Mouse (Mus musculus) lung, embryonic 16.5 days (tissue): ENCODE measurements at regions not wholly inside any gene's neighbourhood (a gene's known extent, or its start where the extent isn't known, plus 50 kb on each side); places are given as distances from the start of the nearest gene placed in this dataset.
A peak's percentile ranks its signal among the peaks of the same experiment; 100 is the strongest.

Experiments used
- ATAC-seq: fragments of 200-750 bp; cut with Nextera tagmentation; 2 replicates; pipeline ENCODE4 v1.8.0; 2017; ENCODE audit warnings: low read depth, mild to moderate bottlenecking, moderate library complexity
- H3K27ac ChIP-seq: fragments of 300-500 bp; sonication (generic); 2 replicates; pipeline ENCODE4 v1.5.1; 2014; ENCODE audit warnings: mild to moderate bottlenecking, control low read depth, low read length
- H3K27me3 ChIP-seq: fragments of 300-500 bp; sonication (generic); 2 replicates; pipeline ENCODE4 v1.6.1; 2014; ENCODE audit warnings: low read depth, low read length, mixed read lengths; ENCODE audit not compliant: control insufficient read depth, insufficient read depth
- H3K36me3 ChIP-seq: fragments of 300-500 bp; sonication (generic); 2 replicates; pipeline ENCODE4 v1.6.1; 2014; ENCODE audit warnings: low read length; ENCODE audit not compliant: control insufficient read depth, insufficient read depth
- H3K4me1 ChIP-seq: fragments of 300-500 bp; sonication (generic); replicated peaks from 2 replicates; pipeline ENCODE4 v1.6.1; 2014; ENCODE audit warnings: low read length, mixed read lengths; ENCODE audit not compliant: control insufficient read depth, insufficient read depth
- H3K4me2 ChIP-seq: fragments of 300-500 bp; sonication (generic); 2 replicates; pipeline ENCODE4 v1.6.1; 2014; ENCODE audit warnings: low read depth, low read length, control low read depth
- H3K4me3 ChIP-seq: fragments of 300-500 bp; sonication (generic); 2 replicates; pipeline ENCODE4 v1.5.1; 2014; ENCODE audit warnings: mild to moderate bottlenecking, low read length, control low read depth
- H3K9ac ChIP-seq: fragments of 300-500 bp; sonication (generic); 2 replicates; pipeline ENCODE4 v1.6.1; 2014; ENCODE audit warnings: low read length, control low read depth
- H3K9me3 ChIP-seq: fragments of 300-500 bp; sonication (generic); 2 replicates; pipeline ENCODE4 v1.6.1; 2016; ENCODE audit warnings: low read length; ENCODE audit not compliant: control insufficient read depth
- WGBS: fragments of 180-500 bp; shearing (Covaris S2); extraction: QIAGEN DNeasy Blood & Tissue Kit; methylation state at CpG from one replicate; pipeline ENCODE4 v1.1.7; 2014; 5-methylcytosine and 5-hydroxymethylcytosine counted together

- 28% methylated on average over 28 of the region's 28 CpGs for WGBS
- no peaks in the 10 kb centered on the region for H3K36me3 ChIP-seq
- peak overlapping the region; percentile 82 for H3K27ac ChIP-seq
- peak overlapping the region; percentile 33 for H3K4me2 ChIP-seq
- H3K9ac ChIP-seq, result peak overlapping the region; percentile 47
- no peaks in the 10 kb centered on the region; the same call in none of the 2 replicates for H3K27me3 ChIP-seq
- H3K9me3 ChIP-seq, result no peaks in the 10 kb centered on the region
- H3K4me1 ChIP-seq, result 0 out of 2 replicates have a peak, but pooled peaks cover 5% of the 10 kb centered on the region
- peak overlapping the region; percentile 1; the same call in 1 of the 2 replicates for H3K4me3 ChIP-seq
- peak; percentile 88 for ATAC-seq
These were observed 96.5 kb upstream of the Pja1 start for GRCm38 (mm10) chrX:99567367-99568164.

- 53% methylated on average over 8 of the region's 8 CpGs for WGBS
- Histone ChIP-seq H3K4me3 (no peak overlapping the region), H3K9ac (no peak overlapping the region), H3K4me2 (no peak overlapping the region), H3K27ac (no peak overlapping the region), H3K4me1 (no peaks in the 10 kb centered on the region), H3K27me3 (peaks cover 4% of the 10 kb centered on the region), H3K9me3 (no peaks in the 10 kb centered on the region), H3K36me3 (no peaks in the 10 kb centered on the region)
- ATAC-seq, result 0 out of 2 replicates have a peak, but pooled peaks have one; percentile 25
These were observed 90.9 kb upstream of the Pja1 start for GRCm38 (mm10) chrX:99561995-99562394.

GRCm38 (mm10) chrX:99560699-99561098 lies 89.6 kb upstream of the Pja1 start:
- ATAC-seq, result peak; percentile 76
- H3K27me3 ChIP-seq, result peaks cover 6% of the 10 kb centered on the region
- no peaks in the 10 kb centered on the region for H3K36me3 ChIP-seq
- H3K4me3 ChIP-seq, result no peak overlapping the region
- no peak overlapping the region for H3K27ac ChIP-seq
- no peaks in the 10 kb centered on the region for H3K4me1 ChIP-seq
- H3K9me3 ChIP-seq, result no peaks in the 10 kb centered on the region
- 31% methylated on average over 2 of the region's 2 CpGs for WGBS
- no peak overlapping the region for H3K9ac ChIP-seq
- no peak overlapping the region for H3K4me2 ChIP-seq

GRCm38 (mm10) chrX:99556876-99557354 lies 85.8 kb upstream of the Pja1 start:
- Histone ChIP-seq H3K36me3 (no peaks in the 10 kb centered on the region), H3K27me3 (peaks cover 8% of the 10 kb centered on the region), H3K4me1 (no peaks in the 10 kb centered on the region), H3K9ac (no peak overlapping the region), H3K27ac (no peak overlapping the region), H3K4me3 (no peak overlapping the region), H3K4me2 (no peak overlapping the region), H3K9me3 (no peaks in the 10 kb centered on the region)
- ATAC-seq, result no peak
- 46% methylated on average over 8 of the region's 8 CpGs for WGBS

- no peaks in the 10 kb centered on the region for H3K9me3 ChIP-seq
- H3K4me2 ChIP-seq, result no peak overlapping the region
- ATAC-seq, result no peak
- no peak overlapping the region for H3K4me3 ChIP-seq
- WGBS, result 56% methylated on average over 13 of the region's 13 CpGs
- no peak overlapping the region for H3K9ac ChIP-seq
- H3K36me3 ChIP-seq, result no peaks in the 10 kb centered on the region
- no peak overlapping the region for H3K27ac ChIP-seq
- H3K4me1 ChIP-seq, result no peaks in the 10 kb centered on the region
- H3K27me3 ChIP-seq, result peaks cover 8% of the 10 kb centered on the region
These were observed 85.1 kb upstream of the Pja1 start for GRCm38 (mm10) chrX:99555976-99556781.

GRCm38 (mm10) chrX:99552778-99553177 lies 81.7 kb upstream of the Pja1 start:
- Histone ChIP-seq H3K4me3 (no peak overlapping the region), H3K9me3 (no peaks in the 10 kb centered on the region), H3K27me3 (peaks cover 7% of the 10 kb centered on the region), H3K36me3 (no peaks in the 10 kb centered on the region), H3K9ac (no peak overlapping the region), H3K4me1 (peaks cover 11% of the 10 kb centered on the region), H3K4me2 (no peak overlapping the region), H3K27ac (no peak overlapping the region)
- 79% methylated on average over 2 of the region's 2 CpGs for WGBS
- no peak for ATAC-seq

GRCm38 (mm10) chrX:99550057-99550760 lies 79.1 kb upstream of the Pja1 start:
- no peaks in the 10 kb centered on the region for H3K36me3 ChIP-seq
- H3K4me3 ChIP-seq, result no peak overlapping the region
- 54% methylated on average over 7 of the region's 7 CpGs for WGBS
- H3K27ac ChIP-seq, result peak overlapping the region; percentile 55
- H3K9ac ChIP-seq, result 0 out of 2 replicates have a peak overlapping the region, but pooled peaks have one; percentile 20
- H3K4me1 ChIP-seq, result peaks cover 11% of the 10 kb centered on the region
- H3K27me3 ChIP-seq, result peaks cover 2% of the 10 kb centered on the region; the same call in 1 of the 2 replicates
- peak; percentile 68 for ATAC-seq
- H3K9me3 ChIP-seq, result no peaks in the 10 kb centered on the region
- H3K4me2 ChIP-seq, result no peak overlapping the region

- no peaks in the 10 kb centered on the region; the same call in 1 of the 2 replicates for H3K27me3 ChIP-seq
- ATAC-seq, result no peak
These were observed 77.4 kb upstream of the Pja1 start for GRCm38 (mm10) chrX:99548284-99549019.

More at GRCm38 (mm10) chrX:99548284-99549019, 77.4 kb upstream of the Pja1 start:
- 63% methylated on average over 4 of the region's 4 CpGs for WGBS
- Histone ChIP-seq H3K4me3 (no peak overlapping the region), H3K4me1 (peaks cover 11% of the 10 kb centered on the region), H3K27ac (no peak overlapping the region), H3K9ac (no peak overlapping the region), H3K36me3 (no peaks in the 10 kb centered on the region), H3K9me3 (no peaks in the 10 kb centered on the region), H3K4me2 (no peak overlapping the region)
